Mouse (Mus musculus) adrenal gland, postnatal 14 days (tissue): Measurements from ENCODE around the gene Dus3l. TPM values are rescaled to one million over a fixed set of nuclear protein-coding genes. Genes with fewer than 3 reads are reported as not detected.

Experiments used
- DNase-seq: peaks from one replicate; pipeline ENCODE4 v3.0.0; 2021; ENCODE audit warnings: mixed read lengths
- total RNA-seq: library from RNA; stranded (reverse); gene quantifications from 2 replicates; pipeline ENCODE4 v1.2.3, GENCODE M21; 2021

Dus3l gene
- total RNA-seq, 1 experiment from 2014 or later, result 29.1 TPM

- DNase-seq, result no peak
Observed at GRCm38 (mm10) chr17:56792588-56792987, 28.0 kb downstream of the Dus3l start.

- no peak for DNase-seq
Observed at GRCm38 (mm10) chr17:56793614-56794319, 29.2 kb downstream of the Dus3l start.

- no peak for DNase-seq
Observed at GRCm38 (mm10) chr17:56799276-56799675, 34.7 kb downstream of the Dus3l start.

- DNase-seq, result no peak
Observed at GRCm38 (mm10) chr17:56802065-56802464, 37.5 kb downstream of the Dus3l start.

GRCm38 (mm10) chr17:56804952-56805351, 40.4 kb downstream of the Dus3l start:
- DNase-seq, result peak; percentile 85

- DNase-seq, result peak; percentile 63
Observed at GRCm38 (mm10) chr17:56805784-56806183, 41.2 kb downstream of the Dus3l start.

GRCm38 (mm10) chr17:56808518-56808917, 44.0 kb downstream of the Dus3l start:
- DNase-seq, result peak; percentile 88

GRCm38 (mm10) chr17:56810245-56810644, 45.7 kb downstream of the Dus3l start:
- DNase-seq, result peak; percentile 97

- DNase-seq, result peak; percentile 88
Observed at GRCm38 (mm10) chr17:56814316-56815056, 49.9 kb downstream of the Dus3l start.

- DNase-seq, result no peak
Observed at GRCm38 (mm10) chr17:56815057-56815345, 50.4 kb downstream of the Dus3l start.

- DNase-seq, result peak; percentile 54
Observed at GRCm38 (mm10) chr17:56818067-56818636, 53.6 kb downstream of the Dus3l start.

- no peak for DNase-seq
Observed at GRCm38 (mm10) chr17:56819032-56819545, 54.5 kb downstream of the Dus3l start.

Other genes starting within 250 kb of the Dus3l start
- gene Gm20219, start 210.4 kb upstream of the Dus3l start, total RNA-seq, result 0.70 and 1.3 TPM in 2 replicates
- 112 and 141 TPM in 2 replicates for gene Safb2, start 180.2 kb upstream of the Dus3l start, total RNA-seq
- gene Safb, start 179.9 kb upstream of the Dus3l start, total RNA-seq, result 104 and 121 TPM in 2 replicates
- 450 and 452 TPM in 2 replicates for gene 2410015M20Rik, start 155.0 kb upstream of the Dus3l start, total RNA-seq
- 845 and 964 TPM in 2 replicates for gene Rpl36, start 151.3 kb upstream of the Dus3l start, total RNA-seq
- 332 and 338 TPM in 2 replicates for gene Lonp1, start 137.9 kb upstream of the Dus3l start, total RNA-seq
- gene Catsperd, start 136.6 kb upstream of the Dus3l start, total RNA-seq, result 1.8 and 2.0 TPM in 2 replicates
- gene Ranbp3, start 91.5 kb upstream of the Dus3l start, total RNA-seq, result 59.4 and 63.8 TPM in 2 replicates
- 382 and 386 TPM in 2 replicates for gene Ndufa11, start 47.0 kb upstream of the Dus3l start, total RNA-seq
- gene Vmac, start 46.7 kb upstream of the Dus3l start, total RNA-seq, result 22.3 and 23.9 TPM in 2 replicates
- gene Nrtn, start 7.2 kb upstream of the Dus3l start, total RNA-seq, result 4.5 and 4.8 TPM in 2 replicates
- 0.30 and 1.0 TPM in 2 replicates for gene Prr22, start 5.5 kb downstream of the Dus3l start, total RNA-seq
- 5.9 and 6.0 TPM in 2 replicates for gene Rfx2, start 66.3 kb downstream of the Dus3l start, total RNA-seq
- 0.44 and 0.64 TPM in 2 replicates for gene Acsbg2, start 109.7 kb downstream of the Dus3l start, total RNA-seq
- gene 1700061G19Rik, start 110.7 kb downstream of the Dus3l start, total RNA-seq, result 7.2 and 7.3 TPM in 2 replicates
- gene Mllt1, start 170.7 kb downstream of the Dus3l start, total RNA-seq, result 29.0 and 33.6 TPM in 2 replicates
- not detected in 2 replicates for gene Acer1, start 217.4 kb downstream of the Dus3l start, total RNA-seq
- 106 and 107 TPM in 2 replicates for gene Clpp, start 225.5 kb downstream of the Dus3l start, total RNA-seq
- gene Alkbh7, start 232.6 kb downstream of the Dus3l start, total RNA-seq, result 65.6 and 67.0 TPM in 2 replicates
- gene Pspn, start 235.3 kb downstream of the Dus3l start, total RNA-seq, result 1.1 TPM in 1 of 2 replicates, not detected in the other
- gene Gtf2f1, start 246.5 kb downstream of the Dus3l start, total RNA-seq, result 53.7 and 63.7 TPM in 2 replicates
- gene Gm17949, start 246.7 kb downstream of the Dus3l start, total RNA-seq, result not detected in 2 replicates